Mouse (Mus musculus) stomach, embryonic 14.5 days (tissue): ENCODE data around the gene Vmn2r19. TPM values are rescaled to one million over a fixed set of nuclear protein-coding genes. Genes with fewer than 3 reads are reported as not detected.
A peak's percentile ranks its signal among the peaks of the same experiment; 100 is the strongest.
"Not testable (repeated sequence)": the region's sequence is repeated elsewhere in the genome, so short reads cannot be mapped to it uniquely, and the experiment has no call there.

Experiments
- ATAC-seq: fragments of 200-750 bp; cut with Nextera tagmentation; 2 replicates; pipeline ENCODE4 v1.8.0; 2017; ENCODE audit warnings: low read depth, moderate TSS enrichment; ENCODE audit not compliant: insufficient number of reproducible peaks, insufficient read depth, low FRiP score
- H3K27ac ChIP-seq: fragments of 300-500 bp; sonication (generic); 2 replicates; pipeline ENCODE4 v1.5.1; 2014; ENCODE audit warnings: mild to moderate bottlenecking, low read length, moderate library complexity, mixed read lengths
- H3K27me3 ChIP-seq: fragments of 300-500 bp; sonication (generic); 2 replicates; pipeline ENCODE4 v1.6.1; 2014; ENCODE audit warnings: low read length, control low read depth, mixed read lengths; ENCODE audit not compliant: control insufficient read depth, insufficient read depth
- H3K36me3 ChIP-seq: fragments of 300-500 bp; sonication (generic); 2 replicates; pipeline ENCODE4 v1.6.1; 2014; ENCODE audit warnings: mild to moderate bottlenecking, control low read depth, low read length, moderate library complexity, mixed read lengths; ENCODE audit not compliant: control insufficient read depth, insufficient read depth
- H3K4me1 ChIP-seq: fragments of 300-500 bp; sonication (generic); 2 replicates; pipeline ENCODE4 v1.6.1; 2014; ENCODE audit warnings: low read length, control low read depth, mixed read lengths; ENCODE audit not compliant: control insufficient read depth, insufficient read depth
- H3K4me2 ChIP-seq: fragments of 300-500 bp; sonication (generic); replicated peaks from 2 replicates; pipeline ENCODE4 v1.6.1; 2014; ENCODE audit warnings: low read depth, low read length, control low read depth
- H3K4me3 ChIP-seq: fragments of 300-500 bp; sonication (generic); 2 replicates; pipeline ENCODE4 v1.5.1; 2014; ENCODE audit warnings: low read depth, low read length, control low read depth
- H3K9ac ChIP-seq: fragments of 300-500 bp; sonication (generic); replicated peaks from 2 replicates; pipeline ENCODE4 v1.6.1; 2014; ENCODE audit warnings: low read depth, mild to moderate bottlenecking, control low read depth, low read length, moderate library complexity, mixed read lengths
- H3K9me3 ChIP-seq: fragments of 300-500 bp; sonication (generic); 2 replicates; pipeline ENCODE4 v1.6.1; 2016; ENCODE audit warnings: low read depth, low read length, control low read depth; ENCODE audit not compliant: control insufficient read depth
- WGBS: fragments of 180-500 bp; shearing (Covaris S2); extraction: QIAGEN DNeasy Blood & Tissue Kit; methylation state at CpG from one replicate; pipeline ENCODE4 v1.1.7; 2014; 5-methylcytosine and 5-hydroxymethylcytosine counted together
- polyA plus RNA-seq: library from polyadenylated mRNA; unstranded; fragments of >200 nt; fragmentation: Nextera tagmentation; extraction: Ambion mirVana; gene quantifications from 2 replicates; pipeline ENCODE4 v1.2.1, GENCODE M21; 2014

The Vmn2r19 gene
- polyA plus RNA-seq, 1 experiment from 2014 or later, result not detected

DNA sequence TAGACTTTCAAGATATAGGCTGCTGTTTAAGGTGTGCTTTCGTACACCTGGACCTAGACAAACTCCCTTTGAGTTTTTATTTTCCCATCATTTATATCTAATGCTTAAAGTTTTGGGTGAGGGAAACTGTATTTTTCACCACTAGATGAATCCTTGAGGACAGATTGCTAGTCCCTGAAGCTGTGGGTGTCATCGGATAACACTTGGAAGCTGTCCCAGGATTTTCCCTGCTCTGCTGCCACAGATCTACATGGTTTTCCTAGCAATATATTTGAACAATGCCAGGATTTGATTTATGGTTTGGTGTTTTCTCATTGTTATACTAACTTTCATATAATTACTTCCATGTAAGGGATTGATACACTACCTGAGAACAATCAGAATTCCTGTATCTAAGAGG is 28.7 kb upstream of the Vmn2r19 start:
- Histone ChIP-seq H3K4me2 (no peak overlapping the region), H3K36me3 (no peaks in the 10 kb centered on the region), H3K27ac (no peak overlapping the region), H3K4me3 (no peak overlapping the region), H3K9me3 (no peaks in the 10 kb centered on the region), H3K9ac (no peak overlapping the region), H3K4me1 (no peaks in the 10 kb centered on the region), H3K27me3 (no peaks in the 10 kb centered on the region)
- ATAC-seq, result no peak
- 84% methylated on average over 2 of the region's 2 CpGs for WGBS

DNA sequence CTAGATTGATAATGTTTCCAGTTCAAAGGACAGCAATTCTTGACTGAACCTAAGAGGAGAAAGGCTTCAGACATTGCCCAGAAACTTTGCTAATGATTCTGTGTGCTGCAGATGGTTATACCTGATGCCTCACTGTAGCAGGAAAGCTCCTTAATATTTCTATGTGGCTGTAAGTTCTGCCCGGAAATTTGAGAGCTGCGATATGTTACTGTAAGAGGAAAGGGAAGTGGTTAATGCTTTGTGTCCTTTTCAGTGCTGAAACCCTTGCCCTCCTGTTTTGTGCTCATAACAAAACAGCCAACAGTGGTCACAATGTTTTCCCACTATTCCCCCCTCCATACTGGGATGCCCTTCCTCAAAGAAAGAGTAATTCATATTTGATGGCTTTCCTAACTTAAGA is 21.8 kb upstream of the Vmn2r19 start:
- Histone ChIP-seq H3K4me3 (no peak overlapping the region), H3K9me3 (no peaks in the 10 kb centered on the region), H3K4me2 (no peak overlapping the region), H3K36me3 (no peaks in the 10 kb centered on the region), H3K27me3 (no peaks in the 10 kb centered on the region), H3K4me1 (no peaks in the 10 kb centered on the region), H3K27ac (no peak overlapping the region), H3K9ac (no peak overlapping the region)
- 83% methylated on average over 2 of the region's 2 CpGs for WGBS
- no peak for ATAC-seq

DNA sequence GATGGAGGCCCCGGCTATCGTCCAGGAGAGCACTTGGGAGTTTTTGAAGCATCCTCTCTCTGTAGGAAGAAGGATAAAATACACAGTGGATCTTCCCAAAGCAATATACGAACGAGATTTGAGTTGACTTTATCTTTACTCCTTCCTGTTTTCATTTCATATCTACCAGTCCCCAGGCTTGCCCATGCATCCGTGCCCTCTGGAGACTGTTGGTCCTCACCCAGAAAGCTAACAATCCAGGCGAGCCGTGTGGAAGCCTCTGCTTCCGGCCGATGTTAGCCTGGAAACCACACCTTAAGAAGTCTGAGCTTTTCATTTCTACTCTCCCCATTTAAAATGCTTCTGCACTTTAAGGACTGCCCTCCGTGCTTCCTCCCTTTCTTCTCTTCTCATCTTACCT is 19.2 kb upstream of the Vmn2r19 start:
- Histone ChIP-seq H3K36me3 (no peaks in the 10 kb centered on the region), H3K27ac (no peak overlapping the region), H3K9ac (no peak overlapping the region), H3K4me2 (no peak overlapping the region), H3K27me3 (no peaks in the 10 kb centered on the region), H3K4me1 (no peaks in the 10 kb centered on the region), H3K9me3 (no peaks in the 10 kb centered on the region), H3K4me3 (no peak overlapping the region)
- ATAC-seq, result no peak
- WGBS, result 77% methylated on average over 10 of the region's 10 CpGs

DNA sequence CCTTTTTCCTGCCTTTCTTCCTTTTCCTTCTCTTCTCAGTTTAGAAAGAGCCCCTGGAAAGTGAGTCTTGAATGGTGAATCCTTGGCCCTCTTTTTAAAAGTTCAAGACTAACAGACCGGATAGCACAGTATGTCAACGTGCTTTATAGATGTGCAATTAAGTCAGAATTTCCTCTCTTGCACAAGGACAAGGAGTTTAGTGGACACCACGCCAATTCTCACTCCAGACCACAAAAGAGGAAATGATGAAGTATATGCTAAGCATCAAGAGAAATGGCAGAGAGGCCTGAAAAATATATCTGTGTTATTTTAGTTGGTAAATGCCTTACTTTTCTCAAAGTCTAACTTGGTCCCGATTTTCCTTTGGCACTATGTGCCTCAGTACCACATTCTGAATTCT is 18.4 kb upstream of the Vmn2r19 start, which contains the start of gene Clec4e:
Gene Clec4e, minus strand, starts transcription at position 118 of the 400 bp plus-strand sequence.
- Histone ChIP-seq H3K4me2 (no peak within 1 kb of the TSS), H3K9me3 (no peaks in the 10 kb centered on the region), H3K27me3 (no peaks in the 10 kb centered on the region), H3K4me3 (no peak within 1 kb of the TSS), H3K27ac (no peak within 1 kb of the TSS), H3K36me3 (no peaks in the 10 kb centered on the region), H3K9ac (no peak within 1 kb of the TSS), H3K4me1 (no peaks in the 10 kb centered on the region)
- 79% methylated on average over 4 of the region's 4 CpGs for WGBS
- ATAC-seq, result no peak

DNA sequence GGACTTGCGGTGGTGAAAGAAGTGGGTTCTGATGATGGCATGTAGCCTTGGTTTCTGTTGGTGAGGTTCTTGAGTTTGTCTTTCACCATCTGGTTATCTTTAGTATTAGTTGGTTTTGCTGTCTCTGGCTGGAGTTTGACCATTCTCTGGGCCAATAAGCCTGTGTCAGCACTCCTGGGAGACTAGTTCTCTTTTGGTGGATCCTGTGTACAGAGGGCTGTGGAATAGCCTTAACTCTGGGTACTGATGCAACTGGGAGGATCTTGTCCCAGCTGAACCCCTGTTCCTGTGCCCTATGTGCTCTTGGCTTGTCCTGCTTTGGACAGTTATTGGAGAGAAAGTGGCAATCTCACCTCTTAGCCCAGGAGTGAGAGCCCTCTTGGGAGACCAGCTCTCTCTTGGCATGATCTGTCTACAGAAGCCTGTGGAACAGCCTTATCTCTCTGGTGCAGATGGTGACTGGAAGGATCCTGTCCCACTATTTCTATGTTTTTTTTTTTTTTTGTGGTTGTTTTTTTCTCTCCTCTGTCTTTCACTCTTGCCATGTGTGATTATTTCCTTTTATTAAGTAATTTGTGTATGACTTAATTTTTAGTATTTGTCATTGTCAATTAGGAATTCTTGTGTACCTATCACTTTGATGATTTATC is 15.3 kb upstream of the Vmn2r19 start:
- H3K4me1 ChIP-seq, result no peaks in the 10 kb centered on the region
- H3K4me3 ChIP-seq, result no peak overlapping the region
- H3K36me3 ChIP-seq, result no peaks in the 10 kb centered on the region
- H3K27ac ChIP-seq, result no peak overlapping the region
- WGBS, result 93% methylated on average over 1 of the region's 1 CpGs
- ATAC-seq, result peak; percentile 71; the same call in 1 of the 2 replicates
- no peaks in the 10 kb centered on the region for H3K27me3 ChIP-seq
- H3K4me2 ChIP-seq, result no peak overlapping the region
- no peaks in the 10 kb centered on the region for H3K9me3 ChIP-seq
- H3K9ac ChIP-seq, result no peak overlapping the region

DNA sequence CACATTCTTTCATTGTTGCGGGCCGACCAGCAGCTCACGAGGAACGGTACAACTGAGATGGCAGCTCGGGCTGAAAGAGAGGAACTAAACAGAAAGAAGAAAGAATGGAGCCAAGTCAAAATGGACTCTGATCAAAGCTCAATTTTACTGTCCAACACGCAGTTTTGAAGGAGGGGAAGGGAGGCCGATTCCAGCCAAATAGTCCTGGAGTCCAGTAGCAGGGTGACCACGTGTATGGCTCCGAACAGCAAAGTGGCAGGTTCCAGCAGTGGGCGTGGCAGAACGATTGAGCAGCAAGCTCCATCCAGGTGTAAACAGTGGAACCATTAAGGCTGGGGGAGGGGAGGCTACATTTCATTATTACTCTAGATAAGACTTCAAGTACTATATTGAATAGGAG is 14.6 kb upstream of the Vmn2r19 start:
- H3K36me3 ChIP-seq, ATAC-seq, H3K9me3 ChIP-seq, H3K4me2 ChIP-seq, H3K4me3 ChIP-seq, H3K27ac ChIP-seq, H3K4me1 ChIP-seq, H3K9ac ChIP-seq, H3K27me3 ChIP-seq: not testable (repeated sequence)
- WGBS, result 84% methylated on average over 11 of the region's 11 CpGs

DNA sequence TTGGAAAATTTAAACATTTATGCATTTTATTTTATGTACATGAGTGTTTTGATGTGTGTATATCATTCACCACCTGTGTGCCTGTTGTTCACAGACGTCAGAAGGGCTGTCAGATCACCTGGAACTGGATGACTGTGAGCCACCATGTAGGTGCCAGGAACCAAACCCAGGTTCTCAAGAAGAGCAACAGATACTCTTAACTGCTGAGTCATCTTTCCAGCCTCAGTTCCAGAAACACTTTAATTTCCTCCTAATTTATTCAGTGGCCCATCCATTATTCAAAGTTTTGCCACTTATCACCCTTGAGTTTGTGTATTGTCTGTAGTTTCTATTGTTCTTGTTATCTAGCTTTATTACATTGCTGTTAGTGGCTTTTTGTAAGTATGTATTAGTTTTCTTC is 11.4 kb upstream of the Vmn2r19 start:
- Histone ChIP-seq H3K36me3 (no peaks in the 10 kb centered on the region), H3K27ac (no peak overlapping the region), H3K27me3 (no peaks in the 10 kb centered on the region), H3K4me3 (no peak overlapping the region), H3K4me2 (no peak overlapping the region), H3K9me3 (no peaks in the 10 kb centered on the region), H3K4me1 (no peaks in the 10 kb centered on the region), H3K9ac (no peak overlapping the region)
- 62% methylated on average over 1 of the region's 1 CpGs for WGBS
- ATAC-seq, result no peak

DNA sequence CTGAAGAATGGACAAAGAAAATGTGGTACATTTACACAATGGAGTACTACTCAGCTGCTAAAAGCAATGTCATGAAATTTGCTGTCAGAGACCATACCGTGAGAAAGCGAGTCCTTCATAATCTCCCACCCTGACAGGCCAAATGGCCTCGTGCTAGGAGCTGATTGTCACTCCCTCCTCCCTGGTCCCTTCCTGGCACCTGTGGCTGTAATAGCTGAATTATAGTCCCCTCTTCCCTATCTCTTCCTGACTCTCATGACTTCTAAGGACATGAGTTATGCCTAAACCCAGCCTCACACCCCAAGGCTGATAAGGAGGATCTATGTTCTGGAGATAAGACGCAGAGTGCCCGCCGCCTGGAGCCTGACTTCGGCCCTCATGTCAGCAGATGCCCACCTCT is 1.8 kb upstream of the Vmn2r19 start:
- not testable (repeated sequence) for H3K4me2 ChIP-seq, H3K4me1 ChIP-seq, H3K9ac ChIP-seq, ATAC-seq, H3K27ac ChIP-seq, H3K4me3 ChIP-seq, H3K36me3 ChIP-seq, H3K27me3 ChIP-seq, H3K9me3 ChIP-seq
- 79% methylated on average over 7 of the region's 7 CpGs for WGBS

DNA sequence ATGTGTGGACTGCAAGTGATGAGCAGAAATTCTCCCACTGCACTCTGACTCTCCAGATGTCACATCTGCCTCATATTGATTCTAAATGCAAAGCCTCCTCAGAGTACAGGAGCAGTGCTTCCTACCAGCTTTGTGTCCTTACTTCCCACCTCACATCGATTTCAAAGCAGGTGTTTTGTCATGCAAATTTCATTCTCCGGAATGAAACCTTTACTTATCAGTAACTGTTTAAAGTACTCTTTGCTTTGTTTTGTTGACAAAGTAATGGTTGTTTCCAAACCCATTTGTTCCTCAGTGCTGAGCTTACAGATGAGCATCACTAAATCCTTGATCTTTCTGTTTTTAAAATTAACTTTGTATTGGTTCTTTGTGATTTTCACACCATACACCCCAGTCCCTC is 24.4 kb downstream of the Vmn2r19 start:
- WGBS, result 43% methylated on average over 2 of the region's 2 CpGs
- no peaks in the 10 kb centered on the region for H3K9me3 ChIP-seq
- ATAC-seq, result no peak
- no peak overlapping the region for H3K4me3 ChIP-seq
- no peaks in the 10 kb centered on the region for H3K36me3 ChIP-seq
- H3K27me3 ChIP-seq, result no peaks in the 10 kb centered on the region
- no peaks in the 10 kb centered on the region for H3K4me1 ChIP-seq
- H3K9ac ChIP-seq, result no peak overlapping the region
- H3K27ac ChIP-seq, result no peak overlapping the region
- no peak overlapping the region for H3K4me2 ChIP-seq
